Mouse (Mus musculus): ENCODE measurements around the gene Cacna1c.

DNA sequence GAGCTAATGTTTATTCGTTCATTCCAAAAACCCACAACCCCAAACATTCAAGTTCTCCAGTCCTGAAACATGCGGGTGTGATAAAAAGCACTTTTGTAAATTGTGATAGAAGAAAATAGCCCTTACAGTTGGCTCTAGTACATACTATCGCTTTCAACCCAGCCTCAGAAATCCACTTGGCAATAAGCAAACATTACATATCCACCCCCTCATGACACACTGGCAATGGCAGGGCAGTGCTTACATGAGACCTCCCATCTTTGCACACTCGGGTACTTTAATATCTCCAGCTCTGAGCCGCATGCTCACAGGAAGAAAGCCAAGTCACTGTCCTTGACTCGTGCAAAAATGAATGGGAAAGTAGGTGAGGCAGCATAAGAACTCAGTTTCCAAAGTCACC is 232.4 kb downstream of the Cacna1c start:
- TF ChIP-seq CTCF (IDR thresholded peaks at IDR 0.05; ENCODE audit: low read depth), result no peak
- TF ChIP-seq EP300 (optimal IDR thresholded peaks at IDR 0.05), result no peak
